8 mouse cellular contexts compared by ENCODE assay signal in genomic region chr10:100588524-100588923, GRCm38 (mm10). TPM values are rescaled to one million over a fixed set of nuclear protein-coding genes. Genes with fewer than 3 reads are reported as not detected.
DNase-seq lines count a peak whose midpoint lies in the region; ATAC-seq and TF ChIP-seq lines count a peak whose summit lies in the region.

No protein-coding gene starts in this region.

- H3K9me3 ChIP-seq in kidney, postnatal 0 days (replicated peaks; ENCODE audit: low read length): no peaks in the 10 kb centered on the region
- no peaks in the 10 kb centered on the region for H3K9me3 ChIP-seq in embryonic facial prominence, embryonic 11.5 days (replicated peaks; ENCODE audit: control insufficient read depth, low read length)
- H3K9me3 ChIP-seq in intestine, embryonic 14.5 days (ENCODE audit: control insufficient read depth, low read length): no peaks in the 10 kb centered on the region

- WGBS in kidney, postnatal 0 days: 32% methylated on average over 7 of the region's 7 CpGs
- WGBS in embryonic facial prominence, embryonic 11.5 days: 39% methylated on average over 7 of the region's 7 CpGs
- 37% methylated on average over 7 of the region's 7 CpGs for WGBS in intestine, embryonic 14.5 days

- TF ChIP-seq CTCF in kidney, postnatal 0 days (IDR thresholded peaks at IDR 0.05; ENCODE audit: low read depth): no peak

- no peak overlapping the region for H3K27ac ChIP-seq in kidney, postnatal 0 days
- H3K27ac ChIP-seq in embryonic facial prominence, embryonic 11.5 days (replicated peaks; ENCODE audit: low read depth, low read length): no peak overlapping the region
- H3K27ac ChIP-seq in intestine, embryonic 14.5 days (ENCODE audit: low read depth): no peak overlapping the region

- H3K27me3 ChIP-seq in kidney, postnatal 0 days (ENCODE audit: insufficient read depth, low read length): no peaks in the 10 kb centered on the region
- H3K27me3 ChIP-seq in embryonic facial prominence, embryonic 11.5 days (ENCODE audit: control insufficient read depth, insufficient read depth, low read length): no peaks in the 10 kb centered on the region
- no peaks in the 10 kb centered on the region for H3K27me3 ChIP-seq in intestine, embryonic 14.5 days (replicated peaks; ENCODE audit: control insufficient read depth, insufficient read depth, low read length)

- peak; percentile 47 for ATAC-seq in kidney, postnatal 0 days (replicated peaks; ENCODE audit: low FRiP score, low read depth)
- peak; percentile 32 for ATAC-seq in embryonic facial prominence, embryonic 11.5 days (replicated peaks; ENCODE audit: insufficient number of reproducible peaks, low FRiP score, low TSS enrichment, low read depth)
- 0 out of 2 replicates have a peak, but pooled peaks have one; percentile 12 for ATAC-seq in intestine, embryonic 14.5 days (replicated peaks; ENCODE audit: low FRiP score, low TSS enrichment, low read depth)
- 0 out of 2 replicates have a peak, but pooled peaks have one; percentile 3 for ATAC-seq in monocyte, adult 5-6 weeks (replicated peaks; ENCODE audit: insufficient number of reproducible peaks, low FRiP score, low TSS enrichment, poor library complexity, severe bottlenecking)

- no peaks in the 10 kb centered on the region for H3K36me3 ChIP-seq in kidney, postnatal 0 days (ENCODE audit: insufficient read depth, low read length)
- no peaks in the 10 kb centered on the region for H3K36me3 ChIP-seq in embryonic facial prominence, embryonic 11.5 days (replicated peaks; ENCODE audit: control insufficient read depth, insufficient read depth, low read depth, low read length)
- H3K36me3 ChIP-seq in intestine, embryonic 14.5 days (ENCODE audit: control insufficient read depth, insufficient read depth, low read length): no peaks in the 10 kb centered on the region

- no peak for DNase-seq in kidney, postnatal 0 days (ENCODE audit: low spot score)
- no peak for DNase-seq in kidney, adult 18-20 months
- DNase-seq in embryonic facial prominence, embryonic 11.5 days (ENCODE audit: low spot score): no peak
- DNase-seq in intestine, embryonic 14.5 days (ENCODE audit: low spot score): no peak
- no peak for DNase-seq in cerebellum, postnatal 10 days
- DNase-seq in urinary bladder, postnatal 36 days (ENCODE audit: low spot score in 2 of 2): no peak
- DNase-seq in B cell, adult 2 months: no peak

- peak overlapping the region; percentile 69 for H3K4me2 ChIP-seq in kidney, postnatal 0 days (ENCODE audit: low read length)
- peak overlapping the region; percentile 62 for H3K4me2 ChIP-seq in embryonic facial prominence, embryonic 11.5 days (ENCODE audit: low read depth, low read length)
- H3K4me2 ChIP-seq in intestine, embryonic 14.5 days (ENCODE audit: low read length): peak overlapping the region; percentile 72

- H3K4me1 ChIP-seq in kidney, postnatal 0 days (replicated peaks; ENCODE audit: insufficient read depth, low read length): no peaks in the 10 kb centered on the region; the same call in 1 of the 2 replicates
- H3K4me1 ChIP-seq in embryonic facial prominence, embryonic 11.5 days (ENCODE audit: control insufficient read depth, insufficient read depth, low read length): no peaks in the 10 kb centered on the region
- H3K4me1 ChIP-seq in intestine, embryonic 14.5 days (replicated peaks; ENCODE audit: control insufficient read depth, insufficient read depth, low read length): no peaks in the 10 kb centered on the region

- peak overlapping the region; percentile 82 for H3K4me3 ChIP-seq in kidney, postnatal 0 days (replicated peaks; ENCODE audit: low read depth, low read length)
- peak overlapping the region; percentile 68 for H3K4me3 ChIP-seq in embryonic facial prominence, embryonic 11.5 days (ENCODE audit: low read depth, low read length)
- H3K4me3 ChIP-seq in intestine, embryonic 14.5 days (ENCODE audit: low read depth, low read length): peak overlapping the region; percentile 72

- H3K9ac ChIP-seq in kidney, postnatal 0 days (ENCODE audit: low read depth, low read length): peak overlapping the region; percentile 70
- peak overlapping the region; percentile 73 for H3K9ac ChIP-seq in embryonic facial prominence, embryonic 11.5 days (replicated peaks; ENCODE audit: low read length)
- peak overlapping the region; percentile 62 for H3K9ac ChIP-seq in intestine, embryonic 14.5 days (ENCODE audit: low read length)

RNA-seq across cellular contexts. Expression of gene 4930430F08Rik, which starts 1.7 kb away (rescaled TPM):
- polyA plus RNA-seq in kidney, postnatal 0 days (2015; fragmentation: Nextera tagmentation; extraction: Ambion mirVana): 10.1 and 11.3 TPM in 2 replicates
- polyA plus RNA-seq in embryonic facial prominence, embryonic 11.5 days (2014; fragmentation: Nextera tagmentation; extraction: Ambion mirVana): 11.8 and 12.9 TPM in 2 replicates
- 7.7 and 9.9 TPM in 2 replicates for polyA plus RNA-seq in intestine, embryonic 14.5 days (2014; fragmentation: Nextera tagmentation; extraction: Ambion mirVana)
- total RNA-seq in monocyte, adult 5-6 weeks (2017): 2.5 to 6.2 TPM (median 5.2 TPM) in 3 replicates

RNA-seq across cellular contexts. Expression of gene 1700017N19Rik, which starts 1.8 kb away (rescaled TPM):
- polyA plus RNA-seq in kidney, postnatal 0 days (2015; fragmentation: Nextera tagmentation; extraction: Ambion mirVana): not detected in 2 replicates
- polyA plus RNA-seq in embryonic facial prominence, embryonic 11.5 days (2014; fragmentation: Nextera tagmentation; extraction: Ambion mirVana): not detected in 2 replicates
- polyA plus RNA-seq in intestine, embryonic 14.5 days (2014; fragmentation: Nextera tagmentation; extraction: Ambion mirVana): not detected in 2 replicates
- total RNA-seq in monocyte, adult 5-6 weeks (2017): not detected in 3 replicates
